Mouse (Mus musculus): Measurements from ENCODE around the gene Rcn3. TPM values are rescaled to one million over a fixed set of nuclear protein-coding genes. Genes with fewer than 3 reads are reported as not detected.

Rcn3 gene
- polyA plus RNA-seq, 1 experiment = 34.9 TPM

DNA sequence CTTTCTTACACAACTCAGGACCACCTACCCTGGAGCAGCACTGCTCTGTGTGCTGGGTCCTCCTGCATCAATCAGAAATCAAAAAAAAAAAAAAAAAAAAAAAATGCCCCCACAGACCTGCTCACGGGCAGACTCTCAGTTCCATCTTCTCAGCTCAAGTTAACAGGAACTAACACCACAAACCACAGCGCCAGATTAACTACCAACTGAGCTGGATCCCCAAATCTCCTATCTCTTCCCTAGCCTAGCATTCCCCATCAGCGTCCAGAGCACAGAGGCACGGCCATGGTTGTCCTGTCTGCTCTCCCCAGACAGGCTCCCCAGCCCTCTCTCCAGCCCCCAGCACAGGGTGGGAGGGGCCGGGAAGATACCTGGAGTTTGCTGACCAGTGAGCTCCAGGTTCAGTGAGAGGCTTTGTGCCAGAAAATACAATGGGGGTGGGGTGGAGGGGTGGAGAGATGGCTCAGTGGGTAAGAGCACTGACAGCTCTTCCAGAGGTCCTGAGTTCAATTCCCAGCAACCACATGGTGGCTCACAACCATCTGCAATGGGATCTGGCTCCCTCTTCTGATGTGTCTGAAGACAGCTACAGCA lies 15.1 kb upstream of the Rcn3 start:
- Histone ChIP-seq H3K36me3 (ENCODE audit: control insufficient read depth, insufficient read depth, low read length) (no peaks in the 10 kb centered on the region), H3K4me3 (ENCODE audit: control insufficient read depth, insufficient read depth, low read length) (no peak overlapping the region), H3K4me1 (replicated peaks; ENCODE audit: control insufficient read depth, insufficient read depth, low read length) (peaks cover 6% of the 10 kb centered on the region; the same call in 1 of the 2 replicates), H3K27ac (ENCODE audit: control insufficient read depth, insufficient read depth, low read length) (no peak overlapping the region), H3K27me3 (ENCODE audit: control insufficient read depth, insufficient read depth, low read length) (no peaks in the 10 kb centered on the region)
- DNase-seq = no peak
- WGBS = 37% methylated on average over 5 of the region's 5 CpGs
- TF ChIP-seq CTCF (IDR thresholded peaks at IDR 0.05; ENCODE audit: borderline replicate concordance, control insufficient read depth, extremely low read depth, insufficient read depth, low read length, poor library complexity) (no peak), POLR2A (IDR thresholded peaks at IDR 0.05; ENCODE audit: control insufficient read depth, extremely low read depth, insufficient read depth, low read length, poor library complexity) (no peak)

DNA sequence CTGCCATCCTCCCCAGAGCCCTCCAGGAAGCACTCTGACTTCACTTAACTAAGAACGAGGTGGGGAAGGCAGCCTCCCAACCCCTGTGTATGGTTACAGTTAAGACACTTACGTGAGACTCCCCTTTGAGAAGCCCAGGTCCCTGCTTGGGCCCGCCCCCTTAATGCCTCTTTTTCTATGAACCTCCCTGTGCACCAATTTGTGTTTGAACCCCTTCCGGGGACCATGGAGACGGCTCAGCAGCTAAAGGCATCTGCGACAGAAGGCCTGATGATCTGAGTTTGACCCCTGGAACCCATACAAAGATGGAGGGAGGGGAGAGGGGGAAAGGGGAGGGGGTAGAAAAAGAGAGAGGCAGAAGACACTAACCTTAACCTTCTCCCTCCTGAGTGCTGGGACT lies 14.4 kb upstream of the Rcn3 start:
- H3K27me3 ChIP-seq (ENCODE audit: control insufficient read depth, insufficient read depth, low read length) = no peaks in the 10 kb centered on the region
- no peak overlapping the region for H3K4me3 ChIP-seq (ENCODE audit: control insufficient read depth, insufficient read depth, low read length)
- DNase-seq = no peak
- H3K36me3 ChIP-seq (ENCODE audit: control insufficient read depth, insufficient read depth, low read length) = no peaks in the 10 kb centered on the region
- TF ChIP-seq POLR2A (IDR thresholded peaks at IDR 0.05; ENCODE audit: control insufficient read depth, extremely low read depth, insufficient read depth, low read length, poor library complexity) = no peak
- no peak overlapping the region; the same call in 1 of the 2 replicates for H3K27ac ChIP-seq (ENCODE audit: control insufficient read depth, insufficient read depth, low read length)
- peaks cover 6% of the 10 kb centered on the region; the same call in 1 of the 2 replicates for H3K4me1 ChIP-seq (replicated peaks; ENCODE audit: control insufficient read depth, insufficient read depth, low read length)
- WGBS = 73% methylated on average over 6 of the region's 6 CpGs

DNA sequence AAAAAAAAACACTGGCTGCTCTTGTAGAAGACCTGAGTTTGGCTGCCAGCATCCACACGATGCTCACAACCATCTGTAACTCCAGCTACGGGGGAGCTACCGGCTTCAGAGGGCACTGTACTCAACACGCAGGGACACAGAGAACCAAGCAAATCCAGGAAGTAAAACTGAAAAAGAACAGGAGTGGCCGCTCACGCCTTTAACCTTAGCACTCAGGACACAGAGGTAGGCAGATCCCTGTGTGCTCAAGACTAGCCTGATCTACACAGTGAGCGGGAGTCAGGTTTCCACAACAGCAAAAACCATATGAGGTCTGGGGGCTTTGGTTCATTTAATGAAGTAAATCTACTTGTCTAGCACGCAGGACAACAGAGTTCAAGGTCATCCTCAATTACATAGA lies 13.5 kb upstream of the Rcn3 start:
- Histone ChIP-seq H3K27me3 (ENCODE audit: control insufficient read depth, insufficient read depth, low read length) (no peaks in the 10 kb centered on the region), H3K27ac (ENCODE audit: control insufficient read depth, insufficient read depth, low read length) (no peak overlapping the region), H3K4me3 (ENCODE audit: control insufficient read depth, insufficient read depth, low read length) (no peak overlapping the region), H3K4me1 (replicated peaks; ENCODE audit: control insufficient read depth, insufficient read depth, low read length) (peaks cover 4% of the 10 kb centered on the region; the same call in 1 of the 2 replicates), H3K36me3 (ENCODE audit: control insufficient read depth, insufficient read depth, low read length) (no peaks in the 10 kb centered on the region)
- no peak for TF ChIP-seq CTCF (IDR thresholded peaks at IDR 0.05; ENCODE audit: borderline replicate concordance, control insufficient read depth, extremely low read depth, insufficient read depth, low read length, poor library complexity)
- no peak for TF ChIP-seq POLR2A (IDR thresholded peaks at IDR 0.05; ENCODE audit: control insufficient read depth, extremely low read depth, insufficient read depth, low read length, poor library complexity)
- no peak for DNase-seq
- WGBS = 91% methylated on average over 8 of the region's 8 CpGs

- H3K36me3 ChIP-seq (ENCODE audit: control insufficient read depth, insufficient read depth, low read length) = no peaks in the 10 kb centered on the region
- no peak overlapping the region for H3K4me3 ChIP-seq (ENCODE audit: control insufficient read depth, insufficient read depth, low read length)
- peaks cover 2% of the 10 kb centered on the region; the same call in 1 of the 2 replicates for H3K4me1 ChIP-seq (replicated peaks; ENCODE audit: control insufficient read depth, insufficient read depth, low read length)
- no peak overlapping the region for H3K27ac ChIP-seq (ENCODE audit: control insufficient read depth, insufficient read depth, low read length)
- no peaks in the 10 kb centered on the region for H3K27me3 ChIP-seq (ENCODE audit: control insufficient read depth, insufficient read depth, low read length)
- 87% methylated on average over 5 of the region's 5 CpGs for WGBS
- no peak for TF ChIP-seq POLR2A (IDR thresholded peaks at IDR 0.05; ENCODE audit: control insufficient read depth, extremely low read depth, insufficient read depth, low read length, poor library complexity)
- no peak for TF ChIP-seq CTCF (IDR thresholded peaks at IDR 0.05; ENCODE audit: borderline replicate concordance, control insufficient read depth, extremely low read depth, insufficient read depth, low read length, poor library complexity)
- DNase-seq = no peak
Measured at GRCm38 (mm10) chr7:45104941-45105340, 12.9 kb upstream of the Rcn3 start.

DNA sequence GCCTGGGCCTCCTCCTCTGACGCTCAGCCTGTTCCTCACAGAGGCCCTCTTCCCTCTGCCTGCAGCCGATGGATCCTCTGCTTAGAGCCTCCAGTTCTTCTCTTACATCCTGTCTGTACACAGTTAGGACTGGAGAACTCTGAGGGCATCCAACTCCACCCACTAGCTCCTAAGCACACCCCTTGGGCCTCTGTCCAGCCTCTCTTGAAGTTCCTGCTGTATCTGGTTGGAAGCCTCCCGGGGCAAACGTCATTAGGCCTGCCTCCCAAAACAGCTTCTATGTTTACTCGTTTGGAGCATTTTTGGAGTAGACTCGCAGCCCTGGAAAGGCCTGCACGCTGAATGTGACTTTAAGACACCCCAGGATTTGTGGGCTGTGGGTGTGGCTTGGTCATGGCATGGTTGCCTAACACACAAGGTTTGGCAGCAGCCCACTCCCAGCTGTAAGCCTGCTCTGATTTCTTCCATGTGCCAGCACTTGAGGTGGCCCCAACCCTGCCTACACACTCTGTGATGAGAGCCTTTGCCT lies 11.7 kb upstream of the Rcn3 start, which contains the start of gene Fcgrt:
Fcgrt (minus strand) TSS at position 200 of the 529 bp plus-strand sequence.
- TF ChIP-seq POLR2A (IDR thresholded peaks at IDR 0.05; ENCODE audit: control insufficient read depth, extremely low read depth, insufficient read depth, low read length, poor library complexity) (0 out of 2 replicates have a peak, but pooled peaks have one; percentile 8), CTCF (IDR thresholded peaks at IDR 0.05; ENCODE audit: borderline replicate concordance, control insufficient read depth, extremely low read depth, insufficient read depth, low read length, poor library complexity) (no peak)
- no peak within 1 kb of the TSS for H3K27ac ChIP-seq (ENCODE audit: control insufficient read depth, insufficient read depth, low read length)
- H3K4me3 ChIP-seq (ENCODE audit: control insufficient read depth, insufficient read depth, low read length) = no peak within 1 kb of the TSS
- 62% methylated on average over 7 of the region's 7 CpGs for WGBS
- no peaks in the 10 kb centered on the region for H3K36me3 ChIP-seq (ENCODE audit: control insufficient read depth, insufficient read depth, low read length)
- H3K4me1 ChIP-seq (replicated peaks; ENCODE audit: control insufficient read depth, insufficient read depth, low read length) = 0 out of 2 replicates have a peak, but pooled peaks cover 2% of the 10 kb centered on the region
- H3K27me3 ChIP-seq (ENCODE audit: control insufficient read depth, insufficient read depth, low read length) = no peaks in the 10 kb centered on the region
- no peak for DNase-seq

DNA sequence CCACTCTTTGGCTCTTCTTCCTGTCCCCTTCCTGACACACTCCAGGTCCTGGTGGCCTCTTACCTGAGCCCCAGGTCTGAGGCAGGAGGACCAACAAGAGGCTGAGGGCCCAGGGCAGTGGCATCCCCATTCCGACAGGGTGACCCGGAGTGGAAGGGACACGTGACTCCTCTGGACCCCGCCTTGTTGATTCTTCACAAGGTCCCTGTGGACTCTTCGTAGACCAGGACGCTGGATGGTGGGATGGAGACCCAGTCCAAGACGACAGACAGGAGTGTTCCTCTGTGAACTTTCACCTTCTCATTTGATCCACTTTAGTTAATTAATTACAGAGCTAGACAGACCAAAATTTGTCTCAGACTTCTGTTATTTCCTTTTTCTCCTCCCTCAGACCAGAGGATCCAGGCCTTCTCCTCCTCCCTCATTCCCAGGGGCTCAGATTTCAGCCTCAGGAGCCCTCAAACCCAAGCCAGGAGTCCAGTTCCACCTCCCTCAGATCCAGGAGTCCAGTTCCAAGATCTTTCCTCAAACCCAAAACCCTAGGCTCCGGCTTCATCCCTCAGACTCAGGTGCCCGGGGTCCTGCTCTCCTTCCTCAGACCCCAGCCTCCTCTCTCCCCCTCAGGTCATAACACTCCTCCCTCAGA lies 11.0 kb upstream of the Rcn3 start:
- no peak for DNase-seq
- Histone ChIP-seq H3K36me3 (ENCODE audit: control insufficient read depth, insufficient read depth, low read length) (no peaks in the 10 kb centered on the region), H3K27ac (ENCODE audit: control insufficient read depth, insufficient read depth, low read length) (no peak overlapping the region), H3K27me3 (ENCODE audit: control insufficient read depth, insufficient read depth, low read length) (no peaks in the 10 kb centered on the region), H3K4me1 (replicated peaks; ENCODE audit: control insufficient read depth, insufficient read depth, low read length) (0 out of 2 replicates have a peak, but pooled peaks cover 2% of the 10 kb centered on the region), H3K4me3 (ENCODE audit: control insufficient read depth, insufficient read depth, low read length) (no peak overlapping the region)
- TF ChIP-seq CTCF (IDR thresholded peaks at IDR 0.05; ENCODE audit: borderline replicate concordance, control insufficient read depth, extremely low read depth, insufficient read depth, low read length, poor library complexity) (no peak), POLR2A (IDR thresholded peaks at IDR 0.05; ENCODE audit: control insufficient read depth, extremely low read depth, insufficient read depth, low read length, poor library complexity) (no peak)
- 89% methylated on average over 9 of the region's 9 CpGs for WGBS

Measured in thymus, adult 2 months (tissue).